Mouse (Mus musculus) MEL (cell line): Measurements from ENCODE around the gene Gdf7.

ENCODE experiments used
- BHLHE40 ChIP-seq: IDR thresholded peaks from 2 replicates; pipeline ENCODE4 v1.6.1; 2012; ENCODE audit warnings: low read depth, mild to moderate bottlenecking, inconsistent platforms, low read length, improper control_type of control experiment, borderline replicate concordance
- CTCF ChIP-seq, 3 experiments: IDR thresholded peaks in 2 of 3; conservative IDR thresholded peaks in 1 of 3; 2 replicates each; pipeline ENCODE4 v1.5.1; 2011 to 2012; ENCODE audit warnings: low read length in 3 of 3, low read depth in 2 of 3, mild to moderate bottlenecking in 2 of 3, improper control_type of control experiment in 1 of 3, inconsistent platforms in 1 of 3, mixed read lengths in 1 of 3, moderate library complexity in 1 of 3; ENCODE audit not compliant: control insufficient read depth in 1 of 3, insufficient read depth in 1 of 3, poor library complexity in 1 of 3, severe bottlenecking in 1 of 3
- EP300 ChIP-seq, 2 experiments: IDR thresholded peaks; 2 replicates each; pipeline ENCODE4 v1.6.1; 2011; ENCODE audit warnings: improper control_type of control experiment in 2 of 2, low read length in 2 of 2, low read depth in 1 of 2, mild to moderate bottlenecking in 1 of 2
- KAT2A ChIP-seq: conservative IDR thresholded peaks from 2 replicates; pipeline ENCODE4 v1.6.1; 2012; ENCODE audit warnings: low read depth, low read length, improper control_type of control experiment, inconsistent platforms
- NRF1 ChIP-seq: IDR thresholded peaks from 2 replicates; pipeline ENCODE4 v1.6.1; 2014; ENCODE audit warnings: low read depth, mild to moderate bottlenecking, inconsistent platforms, low read length, improper control_type of control experiment, moderate library complexity; ENCODE audit not compliant: poor library complexity, insufficient read depth, severe bottlenecking
- POLR2A ChIP-seq, 2 experiments: IDR thresholded peaks; 2 replicates each; pipeline ENCODE4 v1.6.1; 2011 to 2012; ENCODE audit warnings: low read length in 2 of 2, mild to moderate bottlenecking in 2 of 2, control low read depth in 1 of 2, improper control_type of control experiment in 1 of 2, low read depth in 1 of 2, moderate library complexity in 1 of 2; ENCODE audit not compliant: control insufficient read depth in 1 of 2, insufficient read depth in 1 of 2, poor library complexity in 1 of 2

- TF ChIP-seq BHLHE40 (no peak), CTCF (IDR thresholded peaks at IDR 0.05 in 2 of 3, conservative IDR thresholded peaks at IDR 0.05 in 1 of 3; ENCODE audit: control insufficient read depth in 1 of 3, insufficient read depth in 1 of 3, low read depth in 2 of 3, low read length in 3 of 3, poor library complexity in 1 of 3, severe bottlenecking in 1 of 3) (peak; percentile 86 to 95 (median 87)), EP300 (IDR thresholded peaks at IDR 0.05; ENCODE audit: low read depth in 1 of 2, low read length in 2 of 2) (no peak), KAT2A (no peak), POLR2A (IDR thresholded peaks at IDR 0.05; ENCODE audit: control insufficient read depth in 1 of 2, insufficient read depth in 1 of 2, low read depth in 1 of 2, low read length in 2 of 2, poor library complexity in 1 of 2) (no peak), NRF1 (no peak)
Measured at GRCm38 (mm10) chr12:8306432-8306831, 4.7 kb upstream of the Gdf7 start.
